Mouse (Mus musculus) ES-E14 (cell line): ENCODE measurements around the gene Hist1h2ai. TPM values are rescaled to one million over a fixed set of nuclear protein-coding genes. Genes with fewer than 3 reads are reported as not detected.
"Not testable (repeated sequence)": the region's sequence is repeated elsewhere in the genome, so short reads cannot be mapped to it uniquely, and the experiment has no call there.

ENCODE experiments used
- DNase-seq: peaks from one replicate; pipeline ENCODE4 v3.0.0-alpha.2; 2013; ENCODE audit warnings: low read depth, low spot score
- H3K27ac ChIP-seq: 2 replicates; pipeline ENCODE4 v1.5.1; 2012; ENCODE audit warnings: low read depth, mild to moderate bottlenecking, low read length, moderate library complexity, mixed read lengths; ENCODE audit not compliant: poor library complexity, insufficient read depth, severe bottlenecking
- H3K36me3 ChIP-seq: 2 replicates; pipeline ENCODE4 v1.6.1; 2012; ENCODE audit warnings: mild to moderate bottlenecking, low read length, moderate library complexity, mixed read lengths; ENCODE audit not compliant: control insufficient read depth, poor library complexity, insufficient read depth, severe bottlenecking
- H3K4me1 ChIP-seq, 2 experiments: fragments of 150-350 bp in 1 of 2; sonication (generic) in 1 of 2; 2 replicates each; pipeline ENCODE4 v1.6.1; 2012; ENCODE audit warnings: low read length in 2 of 2, mild to moderate bottlenecking in 1 of 2, mixed read lengths in 1 of 2; ENCODE audit not compliant: control insufficient read depth in 2 of 2, insufficient read depth in 2 of 2, poor library complexity in 1 of 2
- H3K4me3 ChIP-seq, 2 experiments: fragments of 150-350 bp in 1 of 2; sonication (generic) in 1 of 2; 2 replicates each; pipeline ENCODE4 v1.5.1; 2012; ENCODE audit warnings: low read length in 2 of 2, low read depth in 1 of 2, mild to moderate bottlenecking in 1 of 2, mixed read lengths in 1 of 2; ENCODE audit not compliant: insufficient read depth in 1 of 2, poor library complexity in 1 of 2, severe bottlenecking in 1 of 2
- H3K9ac ChIP-seq: 2 replicates; pipeline ENCODE4 v1.6.1; 2012; ENCODE audit warnings: low read depth, mild to moderate bottlenecking, low read length, mixed read lengths; ENCODE audit not compliant: poor library complexity, insufficient read depth, severe bottlenecking
- H3K9me3 ChIP-seq: fragments of 150-350 bp; sonication (generic); 2 replicates; pipeline ENCODE4 v1.6.1; 2012; ENCODE audit warnings: low read depth, mild to moderate bottlenecking, low read length; ENCODE audit not compliant: control insufficient read depth, insufficient read depth
- CHD2 ChIP-seq: IDR thresholded peaks from 2 replicates; pipeline ENCODE4 v1.6.1; 2014; ENCODE audit warnings: mild to moderate bottlenecking, low read depth, low read length, inconsistent platforms
- HCFC1 ChIP-seq: IDR thresholded peaks from 2 replicates; pipeline ENCODE4 v1.6.1; 2012; ENCODE audit warnings: low read length, inconsistent platforms, borderline replicate concordance; ENCODE audit not compliant: insufficient read depth
- MAFK ChIP-seq: IDR thresholded peaks from 2 replicates; pipeline ENCODE4 v1.6.1; 2014; ENCODE audit warnings: mild to moderate bottlenecking, low read depth, low read length, inconsistent platforms; ENCODE audit not compliant: insufficient read depth
- ZC3H11A ChIP-seq: IDR thresholded peaks from 2 replicates; pipeline ENCODE4 v1.6.1; 2012; ENCODE audit warnings: low read depth, mild to moderate bottlenecking, inconsistent platforms, low read length, borderline replicate concordance
- ZNF384 ChIP-seq: IDR thresholded peaks from 2 replicates; pipeline ENCODE4 v1.6.1; 2012; ENCODE audit warnings: low read depth, low read length, inconsistent platforms
- in situ Hi-C, 2 experiments: fragments of 600-800 bp; cut with MboI; formaldehyde crosslinking; loops; one replicate each; pipeline ENCODE4 v1.15.1; 2025; ENCODE audit warnings: low sequenced_read_pairs in 2 of 2, inconsistent platforms in 1 of 2; ENCODE audit not compliant: unreplicated experiment in 2 of 2
- total RNA-seq: library from RNA; depleted of rRNA; stranded (reverse); fragments of 300-350 nt; gene quantifications from 2 replicates; pipeline ENCODE4 v1.2.3, GENCODE M21; 2012

Hist1h2ai gene
- total RNA-seq, 1 experiment, result 1,685 TPM

- in situ Hi-C loops, result loop anchor here in 1 of 2 experiments (25.0 kb wide), 1 partner anchor 560 kb away; no protein-coding TSS in a partner anchor
Observed at GRCm38 (mm10) chr13:21721757-21722372, 5.6 kb downstream of the Hist1h2ai start, which contains the start of gene Hist1h2bm. Gene Hist1h2bm (plus strand): TSS chr13:21722044.

GRCm38 (mm10) chr13:21722373-21722925 lies 6.2 kb downstream of the Hist1h2ai start:
- Histone ChIP-seq H3K27ac (peak overlapping the region; percentile 71; the same call in 1 of the 2 replicates), H3K4me3 (peak overlapping the region in 1 of 2 experiments; percentile 40; a peak in 2 of 4 replicates), H3K9me3 (peaks cover 3% of the 10 kb centered on the region), H3K4me1 (no peaks in the 10 kb centered on the region), H3K36me3 (no peaks in the 10 kb centered on the region), H3K9ac (peak overlapping the region; percentile 65)
- no peak for DNase-seq
- TF ChIP-seq HCFC1, result no peak
- no peak for TF ChIP-seq MAFK
- TF ChIP-seq CHD2, result no peak
- no peak for TF ChIP-seq ZNF384
- TF ChIP-seq ZC3H11A, result no peak
- in situ Hi-C loops, result loop anchor here in 1 of 2 experiments (25.0 kb wide), 1 partner anchor 560 kb away; no protein-coding TSS in a partner anchor

More at GRCm38 (mm10) chr13:21721757-21722372, 5.6 kb downstream of the Hist1h2ai start, which contains the start of gene Hist1h2bm:
- peak; percentile 81 for DNase-seq
- TF ChIP-seq MAFK (peak; percentile 50; the same call in 1 of the 2 replicates), CHD2 (peak; percentile 87)
- not testable (repeated sequence) for H3K4me1 ChIP-seq, H3K9me3 ChIP-seq, H3K36me3 ChIP-seq
- peak within 1 kb of the TSS; percentile 61 to 74 for H3K4me3 ChIP-seq
- H3K27ac ChIP-seq, result peak within 1 kb of the TSS; percentile 98
- peak within 1 kb of the TSS; percentile 90 for H3K9ac ChIP-seq

- TF ChIP-seq ZC3H11A (no peak), MAFK (no peak), ZNF384 (no peak), HCFC1 (no peak), CHD2 (no peak)
- H3K9me3 ChIP-seq, result peaks cover 6% of the 10 kb centered on the region
- no peaks in the 10 kb centered on the region for H3K4me1 ChIP-seq
- H3K9ac ChIP-seq, result no peak overlapping the region; the same call in 1 of the 2 replicates
- DNase-seq, result no peak
- in situ Hi-C loops, result loop anchor here in 1 of 2 experiments (25.0 kb wide), 1 partner anchor 561 kb away; no protein-coding TSS in a partner anchor
- no peak overlapping the region for H3K4me3 ChIP-seq
- no peaks in the 10 kb centered on the region for H3K36me3 ChIP-seq
- no peak overlapping the region for H3K27ac ChIP-seq
Observed at GRCm38 (mm10) chr13:21722993-21723836, 7.0 kb downstream of the Hist1h2ai start.

GRCm38 (mm10) chr13:21727948-21728572 lies 11.8 kb downstream of the Hist1h2ai start:
- Histone ChIP-seq H3K4me1 (no peaks in the 10 kb centered on the region), H3K9ac (no peak overlapping the region), H3K4me3 (no peak overlapping the region), H3K36me3 (no peaks in the 10 kb centered on the region), H3K27ac (no peak overlapping the region), H3K9me3 (peaks cover 9% of the 10 kb centered on the region)
- no peak for DNase-seq
- in situ Hi-C loops, result loop anchor here (25.0 kb wide), 2 partner anchors 309 to 1834 kb away; partner anchors contain the start of genes Hist1h1d (in 2 of the 2), Hist1h2ad (in 2 of the 2), Hist1h2ae (in 2 of the 2) and Hist1h2bf (in 2 of the 2)
- TF ChIP-seq ZC3H11A (no peak), CHD2 (no peak), ZNF384 (no peak), HCFC1 (no peak), MAFK (no peak)
